Mouse (Mus musculus): ENCODE data around the gene Pspn.

DNA sequence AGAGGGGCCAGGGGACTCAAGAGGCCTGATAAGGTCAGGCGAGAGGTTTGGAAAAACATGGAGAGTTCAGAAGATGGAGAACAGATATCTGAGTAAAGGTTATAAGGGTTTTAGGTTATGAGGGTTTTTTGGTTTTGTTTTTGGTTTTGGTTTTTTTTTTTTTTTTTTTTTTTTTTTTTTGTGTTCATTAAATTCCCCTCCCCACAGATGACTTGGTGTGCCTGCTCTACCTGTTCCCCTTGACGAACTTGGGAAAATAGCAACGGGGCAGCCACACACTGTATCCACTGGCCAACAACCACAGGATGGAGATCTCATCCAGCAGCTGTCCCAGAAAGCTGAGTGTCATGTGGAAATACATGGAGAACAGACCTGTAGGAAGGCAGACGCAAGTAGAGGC lies 41.2 kb downstream of the Pspn start:
- TF ChIP-seq POLR2A (IDR thresholded peaks at IDR 0.05; ENCODE audit: low read depth, low read length) (no peak), CTCF (IDR thresholded peaks at IDR 0.05; ENCODE audit: extremely low read depth, insufficient read depth, insufficient read length, insufficient replicate concordance) (no peak)

All from spleen, adult 2 months (tissue).